Mouse (Mus musculus): ENCODE measurements around the gene Krt27. TPM values are rescaled to one million over a fixed set of nuclear protein-coding genes. Genes with fewer than 3 reads are reported as not detected.

Gene Krt27
- polyA plus RNA-seq, 1 experiment, result not detected

- H3K36me3 ChIP-seq (replicated peaks; ENCODE audit: low read length), result no peaks in the 10 kb centered on the region
- TF ChIP-seq GATA1 (IDR thresholded peaks at IDR 0.05; ENCODE audit: borderline replicate concordance, low read length), result no peak
- no peak for TF ChIP-seq FLI1 (IDR thresholded peaks at IDR 0.05; ENCODE audit: low read length)
- peaks cover 10% of the 10 kb centered on the region for H3K27me3 ChIP-seq (replicated peaks)
- peaks cover 10% of the 10 kb centered on the region for H3K9me3 ChIP-seq
- no peak overlapping the region for H3K4me3 ChIP-seq (replicated peaks)
- H3K4me1 ChIP-seq, result peaks cover 7% of the 10 kb centered on the region; the same call in 1 of the 2 replicates
Observed at GRCm38 (mm10) chr11:99388661-99389060, 37.8 kb upstream of the Krt27 start.

- peaks cover 7% of the 10 kb centered on the region; the same call in 1 of the 2 replicates for H3K4me1 ChIP-seq
- H3K4me3 ChIP-seq (replicated peaks), result peak overlapping the region; percentile 91
- TF ChIP-seq FLI1 (IDR thresholded peaks at IDR 0.05; ENCODE audit: low read length), result no peak; the same call in 1 of the 2 replicates
- no peak for TF ChIP-seq GATA1 (IDR thresholded peaks at IDR 0.05; ENCODE audit: borderline replicate concordance, low read length)
- H3K36me3 ChIP-seq (replicated peaks; ENCODE audit: low read length), result no peaks in the 10 kb centered on the region
- peaks cover 10% of the 10 kb centered on the region for H3K9me3 ChIP-seq
- peaks cover 19% of the 10 kb centered on the region for H3K27me3 ChIP-seq (replicated peaks)
Observed at GRCm38 (mm10) chr11:99385813-99386721, 35.2 kb upstream of the Krt27 start.

GRCm38 (mm10) chr11:99379568-99379967, 28.7 kb upstream of the Krt27 start:
- no peak overlapping the region for H3K4me3 ChIP-seq (replicated peaks)
- H3K27me3 ChIP-seq (replicated peaks), result peaks cover 18% of the 10 kb centered on the region
- H3K36me3 ChIP-seq (replicated peaks; ENCODE audit: low read length), result no peaks in the 10 kb centered on the region
- peaks cover 5% of the 10 kb centered on the region; the same call in 1 of the 2 replicates for H3K9me3 ChIP-seq
- no peak for TF ChIP-seq GATA1 (IDR thresholded peaks at IDR 0.05; ENCODE audit: borderline replicate concordance, low read length)
- TF ChIP-seq FLI1 (IDR thresholded peaks at IDR 0.05; ENCODE audit: low read length), result no peak
- H3K4me1 ChIP-seq, result no peaks in the 10 kb centered on the region

GRCm38 (mm10) chr11:99374803-99375202, 23.9 kb upstream of the Krt27 start, which contains the start of gene Krt28:
TSS of gene Krt28 (minus strand) at chr11:99374903.
- TF ChIP-seq GATA1 (IDR thresholded peaks at IDR 0.05; ENCODE audit: borderline replicate concordance, low read length) (no peak), FLI1 (IDR thresholded peaks at IDR 0.05; ENCODE audit: low read length) (no peak)
- peaks cover 2% of the 10 kb centered on the region for H3K27me3 ChIP-seq (replicated peaks)
- H3K9me3 ChIP-seq, result peaks cover 4% of the 10 kb centered on the region; the same call in 1 of the 2 replicates
- H3K4me1 ChIP-seq, result no peaks in the 10 kb centered on the region
- H3K4me3 ChIP-seq (replicated peaks), result no peak within 1 kb of the TSS
- no peaks in the 10 kb centered on the region for H3K36me3 ChIP-seq (replicated peaks; ENCODE audit: low read length)

- Histone ChIP-seq H3K4me1 (no peaks in the 10 kb centered on the region), H3K36me3 (replicated peaks; ENCODE audit: low read length) (no peaks in the 10 kb centered on the region), H3K27me3 (replicated peaks) (peaks cover 3% of the 10 kb centered on the region), H3K9me3 (peaks cover 4% of the 10 kb centered on the region; the same call in 1 of the 2 replicates), H3K4me3 (replicated peaks) (no peak overlapping the region)
- TF ChIP-seq FLI1 (IDR thresholded peaks at IDR 0.05; ENCODE audit: low read length), result no peak
- no peak for TF ChIP-seq GATA1 (IDR thresholded peaks at IDR 0.05; ENCODE audit: borderline replicate concordance, low read length)
Observed at GRCm38 (mm10) chr11:99369853-99370451, 19.0 kb upstream of the Krt27 start.

- Histone ChIP-seq H3K27me3 (replicated peaks) (peaks cover 3% of the 10 kb centered on the region), H3K36me3 (replicated peaks; ENCODE audit: low read length) (no peaks in the 10 kb centered on the region), H3K9me3 (peaks cover 4% of the 10 kb centered on the region; the same call in 1 of the 2 replicates), H3K4me1 (no peaks in the 10 kb centered on the region), H3K4me3 (replicated peaks) (no peak overlapping the region)
- TF ChIP-seq FLI1 (IDR thresholded peaks at IDR 0.05; ENCODE audit: low read length) (no peak), GATA1 (IDR thresholded peaks at IDR 0.05; ENCODE audit: borderline replicate concordance, low read length) (no peak)
Observed at GRCm38 (mm10) chr11:99369229-99369628, 18.3 kb upstream of the Krt27 start.

- TF ChIP-seq FLI1 (IDR thresholded peaks at IDR 0.05; ENCODE audit: low read length), result no peak
- no peak for TF ChIP-seq GATA1 (IDR thresholded peaks at IDR 0.05; ENCODE audit: borderline replicate concordance, low read length)
- Histone ChIP-seq H3K4me1 (no peaks in the 10 kb centered on the region), H3K27me3 (replicated peaks) (peaks cover 5% of the 10 kb centered on the region), H3K36me3 (replicated peaks; ENCODE audit: low read length) (no peaks in the 10 kb centered on the region), H3K9me3 (peaks cover 4% of the 10 kb centered on the region; the same call in 1 of the 2 replicates), H3K4me3 (replicated peaks) (no peak overlapping the region)
Observed at GRCm38 (mm10) chr11:99366791-99367190, 15.9 kb upstream of the Krt27 start.

GRCm38 (mm10) chr11:99364412-99364811, 13.5 kb upstream of the Krt27 start:
- Histone ChIP-seq H3K4me1 (no peaks in the 10 kb centered on the region), H3K9me3 (no peaks in the 10 kb centered on the region), H3K4me3 (replicated peaks) (no peak overlapping the region), H3K36me3 (replicated peaks; ENCODE audit: low read length) (no peaks in the 10 kb centered on the region), H3K27me3 (replicated peaks) (peaks cover 6% of the 10 kb centered on the region)
- TF ChIP-seq GATA1 (IDR thresholded peaks at IDR 0.05; ENCODE audit: borderline replicate concordance, low read length) (no peak), FLI1 (IDR thresholded peaks at IDR 0.05; ENCODE audit: low read length) (no peak)

GRCm38 (mm10) chr11:99361423-99361822, 10.5 kb upstream of the Krt27 start:
- Histone ChIP-seq H3K36me3 (replicated peaks; ENCODE audit: low read length) (no peaks in the 10 kb centered on the region), H3K27me3 (replicated peaks) (peaks cover 2% of the 10 kb centered on the region), H3K4me1 (no peaks in the 10 kb centered on the region), H3K9me3 (peaks cover 5% of the 10 kb centered on the region; the same call in 1 of the 2 replicates), H3K4me3 (replicated peaks) (no peak overlapping the region)
- no peak for TF ChIP-seq FLI1 (IDR thresholded peaks at IDR 0.05; ENCODE audit: low read length)
- no peak for TF ChIP-seq GATA1 (IDR thresholded peaks at IDR 0.05; ENCODE audit: borderline replicate concordance, low read length)

All from megakaryocyte, embryonic 14.5 days (primary cell).